Mouse (Mus musculus) gonadal fat pad, adult 2 months (tissue): Measurements from ENCODE around the gene Immp2l. TPM values are rescaled to one million over a fixed set of nuclear protein-coding genes. Genes with fewer than 3 reads are reported as not detected.
"Not testable (repeated sequence)": the region's sequence is repeated elsewhere in the genome, so short reads cannot be mapped to it uniquely, and the experiment has no call there.

Experiments
- DNase-seq: peaks from one replicate; pipeline ENCODE4 v3.0.0-alpha.2; 2012; ENCODE audit warnings: low read depth
- polyA plus RNA-seq: library from polyadenylated mRNA; depleted of rRNA; stranded (reverse); fragments of >200 nt; gene quantifications from 2 replicates; pipeline ENCODE4 v1.2.3, GENCODE M21; 2012; rRNA removed

Immp2l gene
- 6.2 and 8.4 TPM in 2 replicates for polyA plus RNA-seq

- DNase-seq = peak; percentile 63
These were observed at the start of gene Immp2l for GRCm38 (mm10) chr12:41023511-41024421. Gene Immp2l (plus strand): TSS chr12:41024090.

GRCm38 (mm10) chr12:40978719-40979500 is 45.0 kb upstream of the Immp2l start:
- no peak for DNase-seq

- no peak for DNase-seq
These were observed 44.2 kb upstream of the Immp2l start for GRCm38 (mm10) chr12:40979716-40980115.

- no peak for DNase-seq
These were observed 43.7 kb upstream of the Immp2l start for GRCm38 (mm10) chr12:40980160-40980559.

- no peak for DNase-seq
These were observed 40.9 kb upstream of the Immp2l start for GRCm38 (mm10) chr12:40983021-40983420.

- no peak for DNase-seq
These were observed 39.2 kb upstream of the Immp2l start for GRCm38 (mm10) chr12:40984735-40985134.

- DNase-seq = no peak
These were observed 38.1 kb upstream of the Immp2l start for GRCm38 (mm10) chr12:40985791-40986190.

GRCm38 (mm10) chr12:40988311-40989065 is 35.4 kb upstream of the Immp2l start:
- DNase-seq = no peak

- DNase-seq = no peak
These were observed 32.2 kb upstream of the Immp2l start for GRCm38 (mm10) chr12:40991647-40992046.

- DNase-seq = not testable (repeated sequence)
These were observed 31.7 kb upstream of the Immp2l start for GRCm38 (mm10) chr12:40992237-40992636.

GRCm38 (mm10) chr12:40994846-40995245 is 29.0 kb upstream of the Immp2l start:
- no peak for DNase-seq

- DNase-seq = no peak
These were observed 28.1 kb upstream of the Immp2l start for GRCm38 (mm10) chr12:40995618-40996370.

- DNase-seq = no peak
These were observed 1.4 kb upstream of the Immp2l start for GRCm38 (mm10) chr12:41022516-41022915.

GRCm38 (mm10) chr12:41024512-41024911 is 622 bp downstream of the Immp2l start:
- DNase-seq = no peak

- no peak for DNase-seq
These were observed 3.6 kb downstream of the Immp2l start for GRCm38 (mm10) chr12:41027485-41027884.

GRCm38 (mm10) chr12:41031119-41031518 is 7.2 kb downstream of the Immp2l start:
- no peak for DNase-seq

GRCm38 (mm10) chr12:41033196-41033595 is 9.3 kb downstream of the Immp2l start:
- DNase-seq = no peak

- no peak for DNase-seq
These were observed 15.9 kb downstream of the Immp2l start for GRCm38 (mm10) chr12:41039834-41040233.

- no peak for DNase-seq
These were observed 17.8 kb downstream of the Immp2l start for GRCm38 (mm10) chr12:41041737-41042136.

- DNase-seq = no peak
These were observed 20.7 kb downstream of the Immp2l start for GRCm38 (mm10) chr12:41044493-41045132.
